Mouse (Mus musculus) heart, postnatal 10 days (tissue): ENCODE results near the gene Trim33. TPM values are rescaled to one million over a fixed set of nuclear protein-coding genes. Genes with fewer than 3 reads are reported as not detected.

Experiments
- DNase-seq, 2 experiments: peaks; one replicate each; pipeline ENCODE4 v3.0.0; 2021
- intact Hi-C: fragments of 180-260 bp; cut with DNase I; formaldehyde crosslinking; loops from one replicate; pipeline ENCODE4 v1.15.1; 2025
- total RNA-seq, 2 experiments: library from RNA; stranded (reverse); gene quantifications; 2 replicates each; pipeline ENCODE4 v1.2.3; 2021

Gene Trim33
- 10 to 100 TPM; 19.3 to 21.2 TPM for total RNA-seq

GRCm38 (mm10) chr3:103279182-103280149 is at the start of gene Trim33:
Gene Trim33, plus strand, starts transcription at chr3:103279293.
- intact Hi-C loops: no loop called here

GRCm38 (mm10) chr3:103232398-103232797 is 46.7 kb upstream of the Trim33 start:
- intact Hi-C loops: loop anchor here (10.0 kb wide), 1 partner anchor 142 kb away; no protein-coding TSS in a partner anchor

More at GRCm38 (mm10) chr3:103279182-103280149, at the start of gene Trim33:
- DNase-seq: peak; percentile 93

DNA sequence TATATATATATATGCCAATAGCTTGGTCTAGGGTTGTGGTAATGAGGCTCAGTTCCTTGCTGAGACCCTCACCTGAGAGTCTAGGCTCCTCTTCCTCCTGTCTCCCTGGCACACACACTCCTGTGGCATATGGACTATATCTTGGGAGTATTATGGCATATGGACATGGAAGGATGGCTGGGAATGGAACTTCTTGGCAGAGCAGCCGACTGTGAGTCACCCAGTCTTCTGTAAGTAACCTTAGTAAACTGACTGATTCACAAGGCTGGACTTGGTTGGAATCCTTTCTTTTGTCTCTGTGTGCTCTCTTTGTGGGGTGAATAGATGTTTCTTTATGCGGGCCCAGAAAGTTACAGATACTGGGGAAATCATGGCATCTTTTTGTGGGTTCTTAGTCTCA is 37.6 kb upstream of the Trim33 start:
- DNase-seq: no peak
- intact Hi-C loops: no loop called here

More at GRCm38 (mm10) chr3:103232398-103232797, 46.7 kb upstream of the Trim33 start:
- no peak for DNase-seq

DNA sequence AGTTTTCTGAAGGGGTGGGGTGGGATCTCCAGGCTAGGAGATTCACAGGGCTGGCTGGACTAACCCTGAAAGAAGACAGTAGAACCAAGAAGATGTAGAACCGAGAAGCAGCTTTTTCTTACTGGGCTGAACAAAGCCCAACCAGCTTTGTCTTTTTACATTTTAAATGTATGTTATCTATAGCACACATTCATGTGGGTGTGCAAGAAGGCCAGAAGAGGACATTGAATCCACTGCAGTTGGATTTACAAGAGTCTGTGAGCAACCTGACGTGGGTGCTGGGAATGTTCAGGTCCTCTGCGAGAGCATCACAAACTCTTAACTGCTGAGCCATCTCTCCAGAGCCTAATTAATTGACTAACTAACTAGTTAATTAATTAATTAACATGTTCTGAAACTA is 36.9 kb upstream of the Trim33 start:
- DNase-seq: no peak
- intact Hi-C loops: no loop called here

GRCm38 (mm10) chr3:103243491-103243890 is 35.6 kb upstream of the Trim33 start:
- intact Hi-C loops: no loop called here
- no peak for DNase-seq

DNA sequence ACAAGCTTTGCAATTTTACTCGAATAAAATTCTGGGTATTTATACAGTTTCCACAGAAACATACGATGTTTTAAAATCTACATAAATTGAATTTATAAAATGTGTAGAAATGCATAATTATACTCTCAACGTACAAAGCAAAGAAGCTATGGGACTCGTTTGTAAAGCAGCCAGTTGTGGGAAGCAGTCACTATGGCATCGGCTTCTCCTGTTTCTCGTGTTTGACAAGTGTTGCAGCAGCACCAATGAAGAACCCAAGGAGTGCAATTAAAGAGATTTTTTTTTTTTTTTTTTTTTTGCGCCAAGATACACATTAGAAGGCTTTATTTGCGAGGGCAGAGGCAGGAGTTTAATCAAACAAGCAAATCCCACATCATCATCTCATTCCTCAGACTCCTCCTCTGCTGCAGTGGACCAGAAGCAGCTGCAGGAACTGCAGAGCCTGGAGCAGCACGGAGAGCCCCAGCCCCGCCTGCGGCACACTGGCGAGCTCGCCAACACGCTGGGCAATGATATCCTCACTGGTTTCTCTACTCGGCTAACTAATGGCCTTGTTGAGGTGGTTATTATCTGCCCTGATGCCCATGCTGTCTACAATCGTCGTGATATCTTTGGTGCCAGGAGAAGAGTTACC is 32.3 kb upstream of the Trim33 start:
- no peak for DNase-seq

GRCm38 (mm10) chr3:103256089-103256819 is 22.8 kb upstream of the Trim33 start:
- intact Hi-C loops: no loop called here
- DNase-seq: peak; percentile 2 to 3

More for the DNA sequence above, 32.3 kb upstream of the Trim33 start:
- intact Hi-C loops: no loop called here

GRCm38 (mm10) chr3:103262802-103263417 is 16.2 kb upstream of the Trim33 start:
- intact Hi-C loops: no loop called here
- DNase-seq: no peak

DNA sequence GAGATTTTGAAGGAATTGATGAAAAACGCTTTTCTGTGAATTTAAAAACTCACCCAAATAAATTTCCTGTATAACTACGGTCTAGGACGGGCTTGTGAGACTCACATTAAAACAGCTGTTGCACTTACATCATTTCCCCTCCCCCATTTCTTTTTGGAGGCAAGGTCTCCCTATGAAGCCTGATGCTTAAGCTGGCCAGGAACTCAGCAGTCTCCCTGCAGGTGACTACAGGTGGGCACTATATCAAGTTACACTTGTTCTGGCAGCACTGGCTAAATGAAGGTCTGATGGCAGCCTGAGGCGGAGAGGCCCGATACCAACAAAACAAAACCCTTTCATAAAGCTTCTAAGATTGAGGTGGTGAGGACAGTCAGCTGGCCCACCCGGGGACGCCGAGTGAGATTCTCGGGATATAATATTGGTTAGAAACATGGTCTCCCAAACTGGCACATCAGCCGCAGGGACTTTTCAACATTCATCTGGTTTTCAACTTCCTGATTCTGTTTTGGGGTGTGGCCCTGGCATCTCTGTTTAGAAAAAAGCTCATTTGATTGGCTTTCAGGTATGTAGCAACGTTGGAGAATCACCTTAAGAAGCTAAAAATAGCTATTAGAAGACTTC is 422 bp upstream of the Trim33 start:
- DNase-seq: no peak
- intact Hi-C loops: no loop called here

DNA sequence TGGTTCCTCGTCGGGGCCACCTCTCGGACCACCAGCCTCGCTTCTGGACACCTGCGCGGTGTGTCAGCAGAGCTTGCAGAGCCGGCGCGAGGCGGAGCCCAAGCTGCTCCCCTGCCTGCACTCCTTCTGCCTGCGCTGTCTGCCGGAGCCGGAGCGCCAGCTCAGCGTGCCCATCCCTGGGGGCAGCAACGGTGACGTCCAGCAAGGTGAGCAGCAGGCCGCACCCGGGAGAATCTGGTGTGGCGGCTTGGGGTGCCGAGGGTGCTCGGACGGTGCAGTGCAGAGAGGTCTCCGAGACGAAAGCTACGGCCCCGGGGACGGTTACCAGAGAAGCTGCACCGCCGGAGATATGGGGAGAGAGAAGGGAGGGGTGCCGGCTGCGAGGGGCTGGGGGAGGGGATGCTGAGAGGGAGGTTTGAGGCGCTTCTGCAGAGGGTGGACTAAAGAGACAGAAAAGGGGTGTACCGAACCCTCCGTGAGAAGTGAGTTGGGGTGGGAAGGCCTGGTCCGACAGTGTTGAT is 1.2 kb downstream of the Trim33 start:
- intact Hi-C loops: no loop called here
- DNase-seq: peak; percentile 57 to 60

DNA sequence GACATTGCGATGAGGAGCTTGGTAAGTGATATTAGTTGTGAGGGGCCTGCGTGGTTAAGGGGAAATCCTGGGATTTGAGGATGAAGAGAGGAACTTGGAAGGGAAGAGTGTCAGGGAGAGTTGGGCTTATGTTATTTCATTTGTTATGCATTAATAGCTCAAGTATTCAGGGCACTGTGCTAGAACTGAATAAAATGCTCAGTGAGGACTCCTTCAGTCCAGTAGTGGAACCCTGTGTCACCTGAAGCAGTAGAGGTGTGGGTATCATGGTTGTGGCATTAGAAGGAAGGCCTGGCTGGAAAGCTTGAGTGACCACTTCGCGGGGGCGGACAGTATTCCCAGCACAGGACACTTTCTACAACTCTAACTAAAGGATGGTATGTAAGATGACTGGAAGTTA is 1.8 kb downstream of the Trim33 start:
- DNase-seq: peak in 1 of 2 experiments; percentile 6
- intact Hi-C loops: no loop called here

GRCm38 (mm10) chr3:103288761-103289160 is 9.7 kb downstream of the Trim33 start:
- DNase-seq: no peak
- intact Hi-C loops: no loop called here

GRCm38 (mm10) chr3:103291087-103291486 is 12.0 kb downstream of the Trim33 start:
- intact Hi-C loops: no loop called here
- DNase-seq: no peak

DNA sequence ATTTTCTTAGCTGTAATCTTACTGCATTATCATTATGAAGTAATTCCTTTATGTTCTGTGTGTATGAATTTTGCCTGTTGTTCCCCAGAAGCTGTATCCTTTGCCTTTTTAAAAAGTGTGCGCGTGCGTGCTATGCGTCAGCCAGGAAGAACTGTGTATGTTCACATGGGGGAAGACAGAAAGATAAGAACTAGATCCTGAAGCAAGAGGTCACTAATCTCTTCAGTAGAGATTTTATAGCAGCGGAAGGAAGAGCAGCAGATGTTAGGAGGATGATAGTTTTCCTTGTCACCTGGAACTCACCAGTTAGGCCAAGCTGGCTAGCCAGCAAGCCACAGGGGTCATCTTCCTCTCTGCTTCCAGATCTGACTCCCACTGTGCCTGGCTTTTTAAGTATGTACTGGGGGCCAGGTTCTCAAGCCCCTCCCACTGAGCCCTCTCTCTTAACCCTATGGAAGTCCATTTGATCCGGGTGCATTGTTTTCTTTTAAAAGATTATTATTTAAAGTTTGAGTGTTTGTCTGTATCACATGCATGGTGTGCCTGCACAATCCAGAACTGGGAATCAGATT is 26.4 kb downstream of the Trim33 start:
- intact Hi-C loops: no loop called here
- no peak for DNase-seq

DNA sequence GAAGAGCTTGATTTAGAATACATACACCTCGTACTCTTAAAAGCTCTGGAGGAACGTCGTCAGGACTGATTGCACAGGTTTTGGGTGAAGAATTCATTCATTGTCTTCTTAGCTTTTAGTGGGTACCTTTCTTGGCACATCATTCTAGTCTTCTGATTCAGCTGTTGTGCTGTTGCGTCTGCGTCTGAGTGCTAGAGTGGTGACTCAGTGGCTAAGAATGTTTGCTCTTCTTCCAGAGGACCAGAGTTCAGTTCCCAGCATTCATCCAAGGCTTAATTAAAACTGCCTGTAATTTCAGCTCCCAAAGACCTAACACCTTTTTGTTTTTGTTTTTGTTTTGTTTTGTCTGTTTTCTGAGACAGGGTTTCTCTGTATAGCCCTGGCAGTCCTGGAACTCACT is 30.2 kb downstream of the Trim33 start:
- intact Hi-C loops: no loop called here
- DNase-seq: no peak

- DNase-seq: no peak
- intact Hi-C loops: no loop called here
These were observed 30.7 kb downstream of the Trim33 start for GRCm38 (mm10) chr3:103309750-103310149.

GRCm38 (mm10) chr3:103314291-103314690 is 35.2 kb downstream of the Trim33 start:
- DNase-seq: no peak
- intact Hi-C loops: no loop called here

DNA sequence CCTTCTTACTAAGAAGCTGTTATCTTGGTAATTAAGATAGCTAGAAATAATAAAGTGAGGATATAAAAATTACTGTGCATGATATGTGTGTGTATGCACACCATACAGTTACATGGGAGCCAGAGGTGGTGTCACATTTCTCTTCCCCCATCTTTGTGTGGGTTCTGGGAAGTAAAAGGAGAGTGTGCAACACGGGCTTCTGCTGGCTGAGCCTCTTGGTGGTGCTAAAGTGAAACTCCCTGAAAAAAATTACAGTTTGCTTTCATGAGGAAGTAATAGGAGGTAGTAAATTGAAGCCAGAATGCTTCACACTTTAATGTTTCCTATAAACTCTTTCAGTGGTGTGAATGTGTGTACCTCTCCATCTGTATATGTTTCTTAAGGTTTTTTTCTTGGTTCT is 56.3 kb downstream of the Trim33 start:
- intact Hi-C loops: no loop called here
- no peak for DNase-seq

GRCm38 (mm10) chr3:103346658-103347057 is 67.6 kb downstream of the Trim33 start:
- DNase-seq: no peak
- intact Hi-C loops: no loop called here

DNA sequence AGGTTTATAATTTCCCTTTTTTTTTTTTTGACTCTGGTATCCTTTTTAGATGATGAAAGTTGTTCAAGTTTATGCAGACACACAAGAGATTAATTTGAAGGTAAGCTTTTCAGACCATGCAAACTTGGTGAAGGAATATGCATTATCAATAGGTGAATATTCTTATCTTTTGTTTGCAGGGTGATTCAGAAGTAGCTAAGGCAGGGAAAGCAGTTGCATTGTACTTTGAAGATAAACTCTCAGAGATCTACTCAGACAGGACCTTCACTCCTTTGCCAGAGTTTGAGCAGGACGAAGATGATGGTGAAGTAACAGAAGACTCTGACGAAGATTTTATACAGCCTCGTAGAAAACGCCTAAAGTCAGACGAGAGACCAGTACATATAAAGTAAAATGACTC is 74.4 kb downstream of the Trim33 start:
- DNase-seq: no peak
- intact Hi-C loops: no loop called here
